Mouse (Mus musculus) E14TG2a.4 (cell line): Measurements from ENCODE around the gene Mcam.

Source experiments
- H3K27me3 ChIP-seq: 2 replicates; pipeline ENCODE4 v1.6.1; 2014; ENCODE audit warnings: low read length, control low read depth; ENCODE audit not compliant: insufficient read depth
- H3K36me3 ChIP-seq: 2 replicates; pipeline ENCODE4 v1.6.1; 2014; ENCODE audit warnings: low read length, control low read depth; ENCODE audit not compliant: insufficient read depth
- H3K4me1 ChIP-seq: replicated peaks from 2 replicates; pipeline ENCODE4 v1.6.1; 2014; ENCODE audit warnings: low read depth, low read length, control low read depth
- H3K4me3 ChIP-seq: replicated peaks from 2 replicates; pipeline ENCODE4 v1.5.1; 2014; ENCODE audit warnings: mild to moderate bottlenecking, low read length
- H3K9me3 ChIP-seq: 2 replicates; pipeline ENCODE4 v1.6.1; 2014; ENCODE audit warnings: low read length, control low read depth
- CTCF ChIP-seq: conservative IDR thresholded peaks from 2 replicates; pipeline ENCODE4 v1.5.1; 2014; ENCODE audit warnings: low read length
- NANOG ChIP-seq: IDR thresholded peaks from 2 replicates; pipeline ENCODE4 v1.6.1; 2014; ENCODE audit warnings: borderline replicate concordance, low read length, mixed read lengths
- POU5F1 ChIP-seq: IDR thresholded peaks from 2 replicates; pipeline ENCODE4 v1.6.1; 2014; ENCODE audit warnings: low read length, borderline replicate concordance

Gene Mcam

DNA sequence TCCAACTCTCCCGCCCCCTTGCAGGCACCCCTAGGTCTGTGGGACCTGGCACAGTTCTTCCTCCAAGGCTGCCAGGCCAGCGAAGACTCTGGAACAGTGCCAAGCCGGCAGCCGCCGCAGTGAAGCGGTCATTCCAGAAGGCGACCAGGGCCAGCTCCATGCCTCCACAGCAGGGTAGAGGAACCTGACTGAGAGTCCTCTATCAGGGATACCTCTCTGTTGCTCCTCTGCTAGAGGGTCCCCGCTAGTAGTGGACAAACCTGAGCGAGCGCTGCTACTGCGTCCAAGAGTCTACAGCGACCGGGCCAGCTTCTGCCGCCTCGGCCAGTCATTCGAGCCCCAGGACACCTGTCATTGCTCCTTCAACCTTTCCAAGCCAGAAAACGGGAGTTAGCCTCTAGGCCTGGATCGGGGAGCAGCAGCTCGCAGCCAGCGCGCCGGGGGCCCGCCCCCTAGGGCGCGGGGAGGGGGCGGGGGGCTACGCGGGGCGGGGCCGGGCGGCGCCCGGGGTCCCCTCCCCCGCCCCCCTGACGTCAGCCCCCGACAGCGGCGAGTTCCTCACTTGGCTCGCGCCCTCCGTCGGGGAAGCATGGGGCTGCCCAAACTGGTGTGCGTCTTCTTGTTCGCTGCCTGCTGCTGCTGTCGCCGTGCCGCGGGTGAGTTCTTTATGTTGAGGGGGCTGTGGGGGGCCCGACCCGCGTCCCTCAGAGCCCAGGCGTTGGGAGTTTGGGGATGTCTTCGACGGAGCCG lies at the start of gene Mcam:
Gene Mcam, plus strand, starts transcription at position 369 of the 750 bp plus-strand sequence.
- H3K4me3 ChIP-seq = peak within 1 kb of the TSS; percentile 86
- H3K9me3 ChIP-seq = no peaks in the 10 kb centered on the region
- TF ChIP-seq NANOG (no peak), POU5F1 (no peak), CTCF (no peak)

DNA sequence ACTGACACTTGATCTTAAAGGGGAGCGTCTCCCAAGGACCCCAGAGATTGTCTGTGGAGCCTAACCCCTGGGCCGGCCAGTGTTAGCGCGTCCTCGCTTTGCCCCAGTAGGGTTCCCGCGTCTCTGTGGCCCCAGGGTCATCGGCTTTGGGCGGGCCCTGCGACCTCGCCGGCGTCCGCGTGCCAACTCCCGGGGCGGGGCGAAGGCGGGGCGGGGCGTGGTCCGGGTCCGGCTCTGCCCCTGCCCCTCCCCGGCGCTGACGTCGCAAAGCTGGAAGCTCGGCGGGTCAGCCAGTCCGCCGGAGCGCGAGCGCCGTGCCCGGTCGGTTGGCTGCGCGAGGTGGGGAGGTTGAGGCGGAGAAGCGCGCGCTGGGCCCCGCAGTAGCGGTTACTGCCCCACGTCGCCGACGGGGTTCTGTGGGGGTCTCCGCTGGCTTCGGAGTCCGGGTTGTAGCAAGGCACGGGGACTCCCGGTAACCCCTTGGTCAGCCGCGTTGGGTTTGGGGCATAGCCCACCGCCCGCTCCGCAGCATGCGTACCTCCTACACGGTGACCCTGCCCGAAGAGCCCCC lies 49.5 kb upstream of the Mcam start:
- Histone ChIP-seq H3K36me3 (no peaks in the 10 kb centered on the region), H3K4me3 (peak overlapping the region; percentile 85), H3K9me3 (no peaks in the 10 kb centered on the region), H3K27me3 (peaks cover 90% of the 10 kb centered on the region), H3K4me1 (peaks cover 60% of the 10 kb centered on the region)
- TF ChIP-seq NANOG (no peak), POU5F1 (no peak), CTCF (no peak)

More for the DNA sequence above, at the start of gene Mcam:
- peaks cover 31% of the 10 kb centered on the region for H3K36me3 ChIP-seq
- H3K4me1 ChIP-seq = peaks cover 80% of the 10 kb centered on the region
- peaks cover 56% of the 10 kb centered on the region for H3K27me3 ChIP-seq

- Histone ChIP-seq H3K9me3 (no peaks in the 10 kb centered on the region), H3K4me3 (peak overlapping the region; percentile 85), H3K4me1 (peaks cover 65% of the 10 kb centered on the region), H3K36me3 (no peaks in the 10 kb centered on the region), H3K27me3 (peaks cover 85% of the 10 kb centered on the region)
- TF ChIP-seq NANOG = no peak
- TF ChIP-seq CTCF = no peak
- no peak for TF ChIP-seq POU5F1
Observed at GRCm38 (mm10) chr9:44085276-44085675, 49.0 kb upstream of the Mcam start.

DNA sequence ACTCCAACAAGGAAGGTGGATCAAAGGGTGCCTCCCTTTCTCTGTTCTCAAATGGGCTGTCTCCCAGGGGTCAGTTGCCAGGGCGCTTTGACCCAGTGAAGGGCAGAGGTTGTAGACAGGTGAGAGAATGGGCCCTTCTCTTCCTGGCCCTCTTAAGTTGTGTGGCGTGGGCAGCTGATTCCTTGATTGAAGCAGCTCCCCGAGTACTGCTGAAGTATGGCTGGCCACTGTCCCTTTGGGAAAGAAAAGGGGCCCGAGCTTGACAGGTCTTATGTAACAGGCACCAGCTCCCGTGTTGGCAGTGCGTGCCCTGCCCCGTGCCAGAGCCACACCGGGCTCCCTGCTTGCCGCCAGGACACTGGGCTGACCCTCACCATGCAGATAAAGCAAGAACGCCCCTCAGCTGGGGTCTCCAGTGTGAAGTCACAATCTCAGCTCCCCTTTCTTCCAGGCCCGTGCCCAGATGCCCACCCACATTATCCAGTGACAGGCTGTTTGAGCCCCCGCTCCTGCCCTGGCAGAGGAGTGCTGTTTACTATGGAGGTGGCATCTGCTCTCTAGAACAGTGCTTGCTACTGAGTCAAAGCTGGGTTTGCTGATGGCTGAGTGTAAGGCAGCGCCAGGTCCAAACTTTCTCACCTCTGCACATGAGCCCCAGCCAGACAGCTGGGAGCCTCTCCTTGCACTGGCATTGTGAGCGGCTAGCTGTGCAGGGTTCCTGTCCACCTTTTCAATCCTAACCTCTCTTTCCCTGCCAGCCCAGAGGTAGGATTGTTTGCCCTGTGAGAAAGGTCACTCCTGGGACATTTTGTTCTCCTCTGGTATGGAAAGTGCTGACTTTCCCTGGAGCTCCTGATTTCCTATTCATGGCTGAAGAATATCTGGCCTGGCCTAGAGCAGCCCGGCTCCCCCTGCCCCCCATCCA lies 48.3 kb upstream of the Mcam start:
- H3K36me3 ChIP-seq = peaks cover 3% of the 10 kb centered on the region; the same call in 1 of the 2 replicates
- peaks cover 71% of the 10 kb centered on the region for H3K4me1 ChIP-seq
- peaks cover 79% of the 10 kb centered on the region for H3K27me3 ChIP-seq
- TF ChIP-seq POU5F1 = no peak
- TF ChIP-seq NANOG = no peak
- no peak for TF ChIP-seq CTCF
- H3K9me3 ChIP-seq = no peaks in the 10 kb centered on the region
- no peak overlapping the region for H3K4me3 ChIP-seq

DNA sequence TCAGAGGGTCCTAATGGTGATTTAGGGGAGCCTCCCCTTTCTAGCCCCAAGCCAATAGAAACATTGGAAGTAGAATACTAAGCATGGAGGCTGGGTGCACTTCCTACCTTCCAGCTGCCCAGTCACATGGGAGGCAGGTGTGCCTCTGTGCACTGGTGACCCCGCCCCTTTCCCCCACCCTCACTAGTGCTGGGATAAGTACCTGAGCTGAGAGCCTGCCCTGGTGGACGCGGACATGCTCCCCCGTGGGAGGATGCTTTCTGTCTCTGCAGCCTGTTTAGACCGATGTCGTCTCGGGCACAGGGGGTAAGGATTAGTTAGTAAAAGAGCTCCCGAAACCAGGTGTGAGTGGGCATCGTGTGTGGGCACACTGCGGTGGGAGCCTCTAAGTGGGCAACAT lies 47.3 kb upstream of the Mcam start:
- peaks cover 13% of the 10 kb centered on the region for H3K36me3 ChIP-seq
- no peak for TF ChIP-seq CTCF
- no peak for TF ChIP-seq NANOG
- H3K4me3 ChIP-seq = no peak overlapping the region
- H3K9me3 ChIP-seq = no peaks in the 10 kb centered on the region
- H3K4me1 ChIP-seq = peaks cover 74% of the 10 kb centered on the region
- H3K27me3 ChIP-seq = peaks cover 70% of the 10 kb centered on the region

GRCm38 (mm10) chr9:44087761-44088455 lies 46.4 kb upstream of the Mcam start:
- Histone ChIP-seq H3K4me1 (peaks cover 78% of the 10 kb centered on the region), H3K36me3 (peaks cover 22% of the 10 kb centered on the region), H3K9me3 (no peaks in the 10 kb centered on the region), H3K27me3 (peaks cover 60% of the 10 kb centered on the region), H3K4me3 (no peak overlapping the region)
- TF ChIP-seq NANOG (no peak), POU5F1 (no peak)

DNA sequence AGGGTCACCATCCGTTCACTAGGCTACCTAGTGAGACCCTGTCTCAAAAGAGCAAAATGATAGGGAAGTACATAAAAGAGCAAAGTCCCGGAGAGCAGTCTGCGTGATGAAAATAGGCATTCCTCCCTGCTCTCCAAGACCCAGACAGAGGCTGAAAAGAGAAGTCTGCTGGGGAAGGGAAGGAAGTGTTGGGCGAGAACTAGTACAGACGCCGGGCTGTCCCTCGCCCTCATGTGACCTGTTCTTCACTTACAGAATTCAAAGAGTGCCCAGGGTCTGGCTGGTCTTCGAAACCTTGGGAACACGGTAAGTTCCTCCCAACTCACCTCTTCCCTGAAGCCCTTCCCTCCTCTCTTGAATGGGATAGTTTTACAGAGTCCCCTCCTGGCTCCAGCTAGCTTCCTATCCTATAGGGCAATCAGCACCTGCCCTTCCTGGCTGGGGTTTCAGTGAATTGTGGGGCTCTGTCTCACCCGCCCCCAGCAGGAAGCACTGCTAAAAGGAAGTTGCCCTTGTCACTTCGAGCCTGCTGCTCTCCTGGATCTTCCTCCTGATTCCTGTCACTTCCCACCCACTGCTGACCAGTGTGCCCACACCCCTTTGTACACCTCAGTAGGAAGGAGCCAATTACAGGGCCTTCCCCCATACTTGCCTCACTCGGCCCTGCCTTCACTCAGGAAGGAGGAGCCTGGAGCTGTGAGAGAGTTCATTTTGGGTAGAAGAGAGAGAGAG lies 45.2 kb upstream of the Mcam start:
- Histone ChIP-seq H3K27me3 (peaks cover 49% of the 10 kb centered on the region), H3K36me3 (peaks cover 27% of the 10 kb centered on the region), H3K4me3 (0 out of 2 replicates have a peak overlapping the region, but pooled peaks have one; percentile 35), H3K9me3 (no peaks in the 10 kb centered on the region), H3K4me1 (peaks cover 78% of the 10 kb centered on the region)
- TF ChIP-seq NANOG = no peak
- TF ChIP-seq POU5F1 = no peak
- TF ChIP-seq CTCF = no peak
